Mouse (Mus musculus) neural tube, embryonic 15.5 days (tissue): ENCODE measurements around the gene Efna2. TPM values are rescaled to one million over a fixed set of nuclear protein-coding genes. Genes with fewer than 3 reads are reported as not detected.

Source experiments
- ATAC-seq: fragments of 200-750 bp; cut with Nextera tagmentation; 2 replicates; pipeline ENCODE4 v1.8.0; 2017; ENCODE audit warnings: mild to moderate bottlenecking, moderate TSS enrichment, moderate library complexity; ENCODE audit not compliant: low FRiP score
- H3K27ac ChIP-seq: fragments of 300-500 bp; sonication (generic); replicated peaks from 2 replicates; pipeline ENCODE4 v1.5.1; 2015; ENCODE audit warnings: mild to moderate bottlenecking, inconsistent platforms
- H3K27me3 ChIP-seq: fragments of 300-500 bp; sonication (generic); replicated peaks from 2 replicates; pipeline ENCODE4 v1.6.1; 2015; ENCODE audit warnings: inconsistent platforms
- H3K36me3 ChIP-seq: fragments of 300-500 bp; sonication (generic); 2 replicates; pipeline ENCODE4 v1.6.1; 2015; ENCODE audit warnings: inconsistent platforms
- H3K4me1 ChIP-seq: fragments of 300-500 bp; sonication (generic); 2 replicates; pipeline ENCODE4 v1.6.1; 2015; ENCODE audit warnings: inconsistent platforms
- H3K4me2 ChIP-seq: fragments of 300-500 bp; sonication (generic); 2 replicates; pipeline ENCODE4 v1.6.1; 2015; ENCODE audit warnings: inconsistent platforms, mild to moderate bottlenecking, moderate library complexity
- H3K4me3 ChIP-seq: fragments of 300-500 bp; sonication (generic); replicated peaks from 2 replicates; pipeline ENCODE4 v1.5.1; 2015; ENCODE audit warnings: mild to moderate bottlenecking, inconsistent platforms
- H3K9ac ChIP-seq: fragments of 300-500 bp; sonication (generic); replicated peaks from 2 replicates; pipeline ENCODE4 v1.6.1; 2015; ENCODE audit warnings: mild to moderate bottlenecking, inconsistent platforms
- H3K9me3 ChIP-seq: fragments of 300-500 bp; sonication (generic); replicated peaks from 2 replicates; pipeline ENCODE4 v1.6.1; 2016; ENCODE audit warnings: inconsistent platforms
- WGBS: fragments of 180-500 bp; shearing (Covaris S2); methylation state at CpG from one replicate; pipeline ENCODE4 v1.1.7; 2015; ENCODE audit warnings: mixed read lengths; 5-methylcytosine and 5-hydroxymethylcytosine counted together
- polyA plus RNA-seq: library from polyadenylated mRNA; unstranded; fragments of >200 nt; fragmentation: Nextera tagmentation; extraction: Ambion mirVana; gene quantifications from 2 replicates; pipeline ENCODE4 v1.2.1, GENCODE M21; 2015

Gene Efna2
- polyA plus RNA-seq, 1 experiment from 2014 or later: 31.2 TPM

DNA sequence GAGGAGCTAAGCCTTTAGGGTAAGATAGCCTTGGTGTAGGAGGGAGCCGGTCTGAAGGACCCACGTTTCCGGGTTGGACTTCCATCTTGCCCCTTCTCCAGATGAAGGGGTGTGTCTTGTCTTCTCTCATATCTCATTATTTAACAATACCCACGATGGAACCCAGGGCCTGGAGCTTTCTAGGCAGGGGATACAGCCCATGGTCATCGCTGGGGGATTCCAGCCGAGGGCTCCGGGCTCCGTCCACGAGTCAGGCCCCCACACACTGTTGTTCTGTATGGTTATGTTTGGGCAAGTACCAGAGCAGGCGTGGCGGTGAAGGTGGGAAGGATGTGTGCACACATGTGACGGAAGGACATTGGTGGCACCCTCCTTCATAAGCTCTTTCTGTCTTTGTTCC, 35.1 kb upstream of the Efna2 start:
- Histone ChIP-seq H3K4me1 (peaks cover 77% of the 10 kb centered on the region), H3K9ac (no peak overlapping the region)
- WGBS: 92% methylated on average over 12 of the region's 12 CpGs

DNA sequence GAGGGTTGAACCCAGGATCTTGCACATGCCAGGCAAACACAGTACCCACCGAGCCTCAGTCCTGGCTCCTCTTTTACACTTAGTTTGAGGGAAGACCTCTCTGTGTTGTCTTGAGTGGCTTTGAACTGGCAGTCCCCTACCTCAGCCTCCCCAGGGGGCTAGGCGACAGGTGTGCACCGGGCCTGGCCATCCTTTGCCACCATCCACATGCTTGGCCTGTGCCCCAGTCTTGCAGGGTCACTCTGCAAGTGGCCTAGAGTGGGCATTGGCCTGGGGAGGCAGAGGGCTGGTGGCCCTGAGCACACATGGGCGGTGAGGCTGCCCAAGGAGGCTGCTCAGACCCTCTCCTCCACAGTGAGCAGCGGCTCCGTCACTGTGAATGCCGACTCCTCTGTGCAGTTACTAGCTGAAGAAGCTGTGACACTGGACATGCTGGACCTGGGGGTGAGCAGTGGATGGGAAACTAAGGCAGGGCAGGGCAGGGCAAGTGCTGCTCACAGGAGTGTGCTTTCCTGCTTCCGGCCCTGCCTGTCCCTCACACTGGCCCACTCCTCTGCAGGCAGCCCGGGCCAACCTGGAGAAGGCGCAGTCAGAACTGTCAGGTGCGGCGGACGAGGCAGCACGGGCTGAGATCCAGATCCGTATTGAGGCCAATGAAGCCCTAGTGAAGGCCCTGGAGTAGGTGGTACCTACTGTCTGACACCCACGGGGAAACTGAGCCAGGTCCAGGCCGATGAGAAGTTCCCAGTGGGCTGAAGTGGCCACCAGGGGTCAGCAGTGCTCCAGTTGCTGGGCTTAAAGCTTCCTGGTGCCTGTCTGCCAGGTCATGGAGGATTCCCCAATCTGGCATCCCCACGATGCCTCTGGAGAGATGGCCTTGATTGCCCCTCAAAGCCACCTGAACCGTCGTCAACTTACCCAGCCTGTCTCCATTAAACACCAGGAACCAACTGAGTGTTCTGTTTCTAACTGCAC, 34.1 kb upstream of the Efna2 start:
- H3K9ac ChIP-seq: peak overlapping the region; percentile 11; the same call in 1 of the 2 replicates
- H3K4me2 ChIP-seq: 0 out of 2 replicates have a peak overlapping the region, but pooled peaks have one; percentile 4
- peaks cover 69% of the 10 kb centered on the region for H3K4me1 ChIP-seq

More for the DNA sequence above, 35.1 kb upstream of the Efna2 start:
- ATAC-seq: no peak
- H3K27me3 ChIP-seq: no peaks in the 10 kb centered on the region
- no peak overlapping the region for H3K27ac ChIP-seq
- no peak overlapping the region for H3K4me3 ChIP-seq
- no peaks in the 10 kb centered on the region for H3K9me3 ChIP-seq
- peaks cover 25% of the 10 kb centered on the region for H3K36me3 ChIP-seq
- H3K4me2 ChIP-seq: no peak overlapping the region

DNA sequence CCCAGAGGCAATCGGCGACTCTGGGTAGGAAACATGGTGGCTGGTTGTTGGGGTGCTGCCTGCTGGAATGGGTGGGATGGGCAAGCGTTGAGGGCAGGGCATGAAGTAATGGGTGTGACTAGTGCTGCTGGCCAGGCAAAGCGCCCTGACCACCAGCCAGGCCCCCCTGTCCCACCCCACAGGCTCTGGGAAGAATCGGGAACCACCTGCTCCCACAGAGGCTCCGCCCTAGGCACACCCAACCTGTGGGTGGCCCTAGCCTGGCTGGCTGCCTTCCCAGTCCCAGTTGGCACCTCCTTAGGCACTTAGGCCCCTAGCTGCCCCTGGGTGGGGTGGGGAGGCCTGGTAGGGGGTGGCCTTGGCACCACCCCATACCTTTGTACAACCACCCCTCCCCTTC, 33.4 kb upstream of the Efna2 start:
- Histone ChIP-seq H3K27me3 (no peaks in the 10 kb centered on the region), H3K27ac (no peak overlapping the region), H3K4me2 (0 out of 2 replicates have a peak overlapping the region, but pooled peaks have one; percentile 4), H3K4me1 (peaks cover 65% of the 10 kb centered on the region), H3K4me3 (no peak overlapping the region), H3K36me3 (peaks cover 25% of the 10 kb centered on the region), H3K9me3 (no peaks in the 10 kb centered on the region), H3K9ac (peak overlapping the region; percentile 11; the same call in 1 of the 2 replicates)
- 77% methylated on average over 6 of the region's 6 CpGs for WGBS
- ATAC-seq: no peak

More for the DNA sequence above, 34.1 kb upstream of the Efna2 start:
- Histone ChIP-seq H3K36me3 (peaks cover 25% of the 10 kb centered on the region), H3K27me3 (no peaks in the 10 kb centered on the region), H3K4me3 (no peak overlapping the region), H3K9me3 (no peaks in the 10 kb centered on the region), H3K27ac (no peak overlapping the region)
- 69% methylated on average over 20 of the region's 20 CpGs for WGBS
- no peak for ATAC-seq

DNA sequence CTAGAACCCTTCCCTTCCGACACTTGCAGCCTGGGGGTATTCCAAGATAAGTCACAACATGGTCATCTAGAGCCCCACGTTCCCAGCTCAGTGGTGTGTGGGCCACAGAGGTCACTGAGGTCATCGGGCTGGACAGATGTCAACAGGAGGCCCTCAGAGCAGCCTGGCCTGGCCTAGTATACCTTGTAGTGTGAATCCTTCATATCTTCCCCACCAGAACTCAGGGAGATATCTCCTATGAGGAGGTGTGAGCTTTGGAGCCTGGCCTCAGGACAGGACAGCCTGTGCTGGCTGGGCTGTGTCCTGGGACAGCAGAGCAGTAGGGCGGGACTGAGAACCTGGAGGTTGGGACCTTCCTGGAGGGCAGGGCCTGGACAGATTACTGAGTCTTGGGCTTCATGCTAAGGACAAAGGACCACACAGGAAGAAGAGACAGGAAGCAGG, 32.7 kb upstream of the Efna2 start:
- H3K9ac ChIP-seq: peak overlapping the region; percentile 15; the same call in 1 of the 2 replicates

DNA sequence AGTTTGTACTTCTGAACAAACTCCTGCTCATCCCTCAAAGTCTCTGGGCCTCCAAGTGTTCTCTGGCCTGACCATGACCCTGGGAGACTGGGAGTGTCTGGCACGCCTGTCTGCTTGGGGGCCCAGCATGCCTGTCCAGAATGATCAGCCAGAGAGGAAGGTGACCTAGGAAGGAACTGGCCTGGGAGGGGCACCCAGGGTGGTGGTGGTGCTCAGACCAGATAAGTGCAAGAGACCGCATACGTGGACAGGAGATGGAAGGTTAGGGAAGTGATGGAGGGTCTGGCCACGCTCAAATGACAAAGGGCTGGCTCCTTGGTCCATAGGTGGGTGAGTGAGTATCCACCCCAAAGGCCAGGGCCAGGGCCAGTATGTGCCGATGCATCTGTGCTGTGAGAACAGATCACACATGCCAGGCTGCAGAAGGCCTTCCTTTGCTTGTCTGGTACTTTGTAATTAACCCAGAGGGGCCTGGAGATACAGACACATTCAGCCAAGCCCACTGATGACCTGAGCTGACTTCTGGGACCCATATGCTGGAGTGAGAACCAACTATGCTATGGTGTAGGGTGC, 32.0 kb upstream of the Efna2 start:
- Histone ChIP-seq H3K27me3 (no peaks in the 10 kb centered on the region), H3K4me2 (peak overlapping the region; percentile 94), H3K4me1 (peaks cover 63% of the 10 kb centered on the region), H3K27ac (peak overlapping the region; percentile 100), H3K4me3 (peak overlapping the region; percentile 93), H3K36me3 (peaks cover 29% of the 10 kb centered on the region), H3K9ac (peak overlapping the region; percentile 96), H3K9me3 (no peaks in the 10 kb centered on the region)
- WGBS: 70% methylated on average over 5 of the region's 5 CpGs
- ATAC-seq: no peak

More for the DNA sequence above, 32.7 kb upstream of the Efna2 start:
- Histone ChIP-seq H3K27ac (peak overlapping the region; percentile 100; the same call in 1 of the 2 replicates), H3K4me2 (no peak overlapping the region), H3K9me3 (no peaks in the 10 kb centered on the region), H3K4me1 (peaks cover 60% of the 10 kb centered on the region), H3K27me3 (no peaks in the 10 kb centered on the region), H3K4me3 (no peak overlapping the region), H3K36me3 (peaks cover 25% of the 10 kb centered on the region)
- 82% methylated on average over 4 of the region's 4 CpGs for WGBS
- no peak for ATAC-seq

DNA sequence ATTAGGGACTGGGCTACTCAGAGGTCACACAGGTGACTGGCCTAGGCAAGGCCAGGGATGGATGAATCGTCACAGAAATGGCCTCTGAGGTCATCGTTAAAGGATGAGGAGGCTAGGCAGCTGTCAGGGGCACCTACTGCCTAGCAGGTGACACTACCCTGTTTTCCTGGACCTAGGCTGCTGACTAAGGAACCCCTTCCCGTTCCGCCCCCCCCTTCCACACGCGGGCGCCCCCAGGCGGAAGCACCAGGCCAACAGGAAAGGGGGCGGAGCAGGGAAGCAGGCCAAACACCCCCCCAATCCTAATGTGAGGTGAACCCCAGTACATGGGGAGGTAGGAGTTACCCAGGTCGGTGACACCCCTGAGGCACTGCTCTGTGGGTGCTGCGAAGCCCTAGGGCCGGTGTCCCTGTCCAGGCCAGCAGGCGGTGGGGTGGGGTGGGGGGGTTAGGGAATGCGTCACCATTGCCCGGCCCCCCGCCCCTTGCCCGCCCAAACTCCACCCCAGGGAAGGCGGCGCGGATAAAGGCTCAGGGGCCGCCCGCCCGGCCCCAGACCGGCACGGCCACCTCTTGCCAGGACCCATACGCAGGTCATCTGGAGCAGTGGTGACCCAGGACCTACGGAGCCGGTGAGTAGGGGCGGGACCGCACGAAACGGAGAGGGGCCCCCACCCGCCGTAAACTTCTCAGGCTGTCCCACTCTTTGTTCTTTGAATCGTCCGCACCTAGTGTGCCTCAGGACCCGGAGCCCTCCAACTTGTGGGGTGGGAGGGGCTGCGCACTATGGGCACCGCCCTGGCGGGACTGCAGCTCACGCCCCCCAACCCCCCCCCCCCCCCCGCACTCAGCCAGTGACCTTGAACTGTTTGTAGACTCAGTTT, 31.3 kb upstream of the Efna2 start, which contains the start of gene Midn:
Midn (plus strand) TSS at position 554 of the 883 bp plus-strand sequence.
- Histone ChIP-seq H3K4me1 (peaks cover 66% of the 10 kb centered on the region), H3K4me3 (peak within 1 kb of the TSS; percentile 93), H3K27ac (peak within 1 kb of the TSS; percentile 100), H3K36me3 (peaks cover 33% of the 10 kb centered on the region), H3K4me2 (peak within 1 kb of the TSS; percentile 94), H3K27me3 (no peaks in the 10 kb centered on the region), H3K9me3 (no peaks in the 10 kb centered on the region), H3K9ac (peak within 1 kb of the TSS; percentile 96)
- peak; percentile 15 for ATAC-seq
- WGBS: under 1% methylated on average over 40 of the region's 42 CpGs

DNA sequence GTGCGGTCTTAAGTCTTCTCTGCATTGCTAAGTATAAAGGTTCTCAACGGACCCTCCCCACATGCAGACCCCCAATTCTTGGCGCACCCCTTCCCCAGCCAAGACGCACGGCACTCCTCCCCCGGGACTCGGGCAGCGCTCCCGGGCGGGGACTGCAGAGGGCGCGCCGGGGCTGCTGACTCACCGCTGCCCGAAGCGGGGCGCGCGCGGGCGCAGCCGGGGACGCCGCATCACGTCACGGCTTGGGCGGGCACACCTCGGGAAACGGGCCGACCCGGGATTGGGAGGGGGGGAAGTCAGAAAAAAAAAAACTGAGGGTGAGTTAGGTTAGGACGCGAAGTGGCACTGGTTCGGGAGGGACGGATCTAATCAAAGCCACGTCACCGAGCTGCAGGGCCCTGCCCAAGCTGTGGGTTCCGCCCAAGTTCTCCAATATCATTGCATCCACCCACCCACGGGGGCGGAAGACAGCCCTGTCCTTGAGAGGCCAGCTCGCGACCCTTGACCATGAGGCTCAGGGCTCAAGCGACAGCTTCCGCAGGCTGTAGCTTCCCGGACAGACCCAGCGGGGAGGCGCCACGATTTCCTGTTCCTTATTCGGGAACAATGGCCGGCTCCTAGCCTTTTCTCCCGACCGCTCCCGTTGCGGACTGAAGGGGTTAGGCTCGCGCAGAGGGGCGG, 30.5 kb upstream of the Efna2 start:
- Histone ChIP-seq H3K27ac (peak overlapping the region; percentile 100), H3K4me3 (peak overlapping the region; percentile 93), H3K4me2 (peak overlapping the region; percentile 94), H3K4me1 (peaks cover 66% of the 10 kb centered on the region), H3K36me3 (peaks cover 41% of the 10 kb centered on the region), H3K9me3 (no peaks in the 10 kb centered on the region), H3K27me3 (no peaks in the 10 kb centered on the region), H3K9ac (peak overlapping the region; percentile 96)
- WGBS: under 1% methylated on average over 55 of the region's 57 CpGs
- peak; percentile 61 for ATAC-seq

DNA sequence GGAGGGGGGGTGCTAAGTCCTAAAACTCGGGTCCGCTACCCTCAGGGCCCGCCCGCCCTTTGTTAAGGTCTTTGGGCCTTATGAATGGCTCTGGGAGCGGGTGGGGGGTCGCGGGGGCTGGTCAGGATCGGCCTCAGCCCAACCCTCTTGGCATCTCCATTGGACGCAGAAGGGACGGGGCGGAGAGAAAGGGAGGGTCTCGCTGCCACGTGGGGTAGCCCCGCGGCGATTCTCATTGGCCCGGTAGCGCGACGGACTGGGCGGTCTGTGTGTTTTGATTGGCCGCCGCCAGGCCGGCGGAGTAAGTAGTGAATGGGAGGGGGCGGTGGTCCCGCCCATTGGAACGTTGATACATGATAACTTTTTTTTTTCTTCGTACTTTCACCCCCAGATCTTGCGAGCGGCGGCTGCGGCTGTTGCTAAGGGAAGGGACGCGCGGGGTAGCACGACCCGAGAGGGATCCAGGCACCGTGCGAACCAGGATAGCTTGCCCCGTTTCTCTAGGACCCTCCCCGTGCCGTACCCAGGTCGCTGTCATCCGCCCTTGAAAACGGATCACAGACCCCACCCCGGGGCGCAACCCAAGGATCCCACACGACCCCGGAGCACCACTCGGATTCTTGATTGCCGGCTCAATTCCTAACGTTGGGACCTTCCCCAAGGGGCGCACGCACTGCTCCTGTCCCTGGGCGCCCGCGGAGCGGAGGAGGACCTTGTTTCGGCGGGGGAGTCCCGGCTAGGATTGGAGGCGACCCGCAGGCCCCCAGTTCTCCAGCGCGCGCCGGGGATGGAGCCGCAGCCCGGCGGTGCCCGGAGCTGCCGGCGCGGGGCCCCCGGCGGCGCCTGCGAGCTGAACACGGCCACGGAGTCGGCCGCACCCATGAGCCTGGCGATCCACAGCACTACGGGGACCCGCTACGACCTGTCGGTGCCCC, 29.7 kb upstream of the Efna2 start:
- H3K27me3 ChIP-seq: no peaks in the 10 kb centered on the region
- H3K4me1 ChIP-seq: peaks cover 66% of the 10 kb centered on the region
- peak overlapping the region; percentile 94 for H3K4me2 ChIP-seq
- H3K9me3 ChIP-seq: no peaks in the 10 kb centered on the region
- peak overlapping the region; percentile 93 for H3K4me3 ChIP-seq
- H3K36me3 ChIP-seq: peaks cover 42% of the 10 kb centered on the region
- ATAC-seq: peak; percentile 89
- H3K9ac ChIP-seq: peak overlapping the region; percentile 97
- peak overlapping the region; percentile 100 for H3K27ac ChIP-seq
- WGBS: under 1% methylated on average over 83 of the region's 88 CpGs

DNA sequence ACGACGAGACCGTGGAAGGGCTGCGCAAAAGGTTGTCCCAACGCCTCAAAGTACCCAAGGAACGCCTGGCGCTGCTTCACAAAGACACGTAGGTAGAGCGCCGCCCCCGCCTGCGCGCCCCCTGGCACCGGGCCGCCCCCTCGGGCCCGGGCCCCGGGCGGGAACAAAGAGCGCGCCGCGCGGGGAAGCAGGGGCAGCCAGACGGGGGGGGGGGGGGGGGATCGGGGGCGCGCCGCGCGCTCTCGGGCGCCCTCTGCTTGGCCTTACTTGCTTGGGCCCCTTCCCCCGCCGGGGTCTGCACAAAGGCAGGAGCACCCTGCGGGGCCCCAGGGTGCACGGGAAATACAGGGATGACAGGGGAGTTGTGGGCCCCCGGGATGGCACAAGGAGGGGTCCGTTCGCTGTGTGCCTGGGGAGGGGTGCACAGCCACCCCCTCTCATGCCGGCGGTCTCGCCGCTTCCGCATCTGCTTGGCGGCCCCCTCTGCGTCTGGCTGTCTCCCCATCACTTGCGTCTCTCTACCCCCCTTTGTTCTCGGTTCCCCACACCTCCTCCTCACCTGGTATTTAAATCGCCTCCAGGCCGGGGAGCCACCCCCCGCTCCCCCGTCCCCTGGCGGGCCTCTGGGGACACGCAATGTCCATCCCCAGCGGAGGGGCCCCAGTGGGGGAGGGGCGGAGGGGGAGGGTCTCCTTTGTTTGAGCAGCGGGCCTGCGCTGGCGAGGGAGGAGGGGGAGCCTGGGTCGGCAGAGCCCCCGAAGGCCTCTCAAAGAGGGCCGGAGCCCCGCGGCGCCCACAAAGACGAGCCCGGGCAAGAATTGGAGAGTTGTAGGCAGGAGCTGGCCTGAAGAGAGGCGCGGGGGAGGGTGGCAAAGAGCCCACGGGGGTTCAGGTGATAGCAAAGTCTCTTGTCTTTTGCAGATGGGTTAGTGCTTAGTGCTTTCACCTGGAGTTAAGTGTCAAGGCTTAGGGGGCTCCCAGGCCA, 28.8 kb upstream of the Efna2 start:
- Histone ChIP-seq H3K27ac (peak overlapping the region; percentile 100), H3K4me1 (peaks cover 67% of the 10 kb centered on the region), H3K9me3 (no peaks in the 10 kb centered on the region), H3K36me3 (peaks cover 43% of the 10 kb centered on the region), H3K9ac (peak overlapping the region; percentile 97), H3K27me3 (no peaks in the 10 kb centered on the region), H3K4me3 (peak overlapping the region; percentile 93), H3K4me2 (peak overlapping the region; percentile 94)
- ATAC-seq: no peak
- under 1% methylated on average over 59 of the region's 71 CpGs for WGBS
